Mouse (Mus musculus) B cell, adult 2 months (primary cell): ENCODE data around the gene Ttbk1.

Source experiments
- DNase-seq, 2 experiments: peaks; one replicate each; pipeline ENCODE4 v3.0.0; 2022

Ttbk1 gene

DNA sequence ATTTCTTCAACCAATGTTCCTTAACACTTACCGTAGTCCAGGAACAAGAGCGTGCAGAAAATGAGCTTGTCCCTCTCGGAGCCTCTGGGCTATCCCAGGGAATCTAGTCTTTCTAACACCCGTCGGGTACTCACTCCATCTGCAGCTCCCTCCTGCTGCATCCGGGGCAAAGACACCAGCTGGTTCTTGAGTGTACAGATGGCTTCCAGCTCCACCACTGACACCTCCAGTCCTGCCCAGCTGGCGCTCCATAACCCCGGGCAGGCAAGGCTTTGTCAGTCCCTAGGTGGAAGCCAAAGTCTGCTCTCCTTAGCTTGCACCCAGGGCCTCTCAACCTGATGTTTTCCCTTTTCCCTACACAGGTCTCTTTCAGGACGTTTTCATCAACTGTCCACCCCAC is 19.6 kb downstream of the Ttbk1 start:
- DNase-seq = no peak

DNA sequence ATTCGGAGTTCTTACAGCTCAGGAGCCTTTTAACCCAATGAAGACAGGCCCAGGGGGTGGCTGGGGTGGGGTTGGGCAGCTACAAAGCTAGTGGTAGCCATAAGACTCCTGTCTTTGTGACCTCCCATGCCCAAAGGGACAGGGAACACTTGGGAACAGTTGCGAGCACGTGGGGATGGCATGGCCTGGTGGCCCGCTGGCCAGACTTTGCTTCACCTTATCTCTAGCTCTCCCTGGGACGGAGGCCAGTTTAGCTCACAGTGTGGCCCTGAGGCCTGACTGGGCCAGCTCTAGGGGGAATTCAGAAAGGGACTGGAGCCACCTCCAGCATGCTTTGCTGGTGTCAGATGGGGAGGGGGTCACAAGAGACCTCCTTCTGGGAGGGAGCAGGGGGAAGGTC is 25.2 kb downstream of the Ttbk1 start:
- DNase-seq = no peak

DNA sequence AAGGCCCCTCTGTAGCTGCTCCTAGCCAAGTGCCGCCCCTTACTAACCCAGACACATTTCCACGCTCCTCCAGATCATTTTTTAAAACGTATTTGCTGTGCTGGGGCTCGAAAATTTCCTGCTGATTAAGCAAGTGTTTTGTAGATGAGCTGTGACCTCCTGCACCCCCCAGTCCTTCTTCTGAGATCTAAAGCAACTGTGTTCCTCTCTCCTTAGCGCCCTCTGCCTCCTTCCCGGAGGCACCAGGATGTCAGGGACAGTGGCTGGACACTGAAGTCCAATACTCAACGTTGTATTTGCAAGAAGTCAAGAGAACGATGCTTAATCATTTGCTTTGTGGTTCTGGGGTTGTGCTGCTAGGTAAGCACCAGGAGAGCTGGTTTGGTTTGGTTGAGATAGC is 26.1 kb downstream of the Ttbk1 start:
- no peak for DNase-seq

DNA sequence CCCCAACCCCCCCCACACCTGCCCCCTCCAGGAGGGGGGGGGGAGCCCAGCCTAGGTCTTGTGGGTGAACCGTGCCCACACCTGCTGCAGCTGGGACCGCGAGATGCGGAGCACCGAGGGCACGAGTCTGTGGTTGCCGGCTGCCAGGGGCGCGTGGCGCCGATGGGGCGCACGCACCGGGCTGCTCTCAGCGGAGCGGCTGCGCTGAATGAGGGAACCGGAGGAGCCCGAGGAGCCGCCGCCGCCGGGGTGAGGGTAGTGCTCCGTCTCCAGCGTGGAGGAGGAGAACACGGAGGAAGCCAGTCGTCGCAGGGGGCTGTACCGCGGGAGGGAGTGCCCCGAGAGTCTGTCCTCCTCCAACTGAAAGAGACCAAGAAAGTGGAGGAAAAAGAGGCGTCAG is 26.8 kb downstream of the Ttbk1 start:
- no peak for DNase-seq

DNA sequence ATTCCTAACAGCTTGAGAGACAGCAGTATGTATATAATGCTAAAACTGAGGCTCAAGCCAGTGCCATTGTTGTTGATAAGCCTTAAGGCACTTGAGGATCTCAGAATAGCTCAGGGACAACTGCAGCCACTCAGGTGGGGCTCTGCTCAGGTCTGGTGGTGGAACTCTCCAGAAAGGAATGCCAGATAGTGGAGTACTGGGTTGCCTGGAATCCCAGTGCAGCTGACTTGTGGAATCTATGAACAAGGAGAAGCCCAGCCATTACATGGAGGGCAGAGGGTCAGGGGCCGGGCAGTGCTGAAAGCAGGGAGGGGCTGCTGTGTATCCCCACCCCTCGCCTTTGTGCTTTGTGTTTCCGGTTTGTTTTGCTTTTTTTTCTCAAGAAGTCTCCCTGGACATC is 29.0 kb downstream of the Ttbk1 start:
- DNase-seq = no peak

DNA sequence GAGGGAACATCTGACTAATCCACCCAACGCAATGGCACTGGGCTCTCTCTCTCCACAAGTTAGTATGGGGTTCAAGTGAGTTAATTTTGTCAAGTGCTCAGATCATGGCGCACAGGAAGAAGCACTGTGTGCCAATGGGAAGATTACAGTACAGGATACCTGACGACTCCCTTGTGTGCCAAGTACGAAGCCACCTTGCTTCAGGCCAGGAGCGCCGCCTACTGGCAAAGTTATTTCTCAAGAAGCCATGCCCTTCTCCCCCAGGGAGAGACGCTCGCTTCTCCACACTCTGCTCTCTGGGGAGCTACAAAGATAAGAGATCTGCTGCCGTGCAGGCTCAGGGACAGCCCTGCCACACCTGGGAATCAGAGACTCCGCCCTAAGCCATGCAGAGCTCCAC is 29.7 kb downstream of the Ttbk1 start:
- peak; percentile 69 to 71 for DNase-seq

DNA sequence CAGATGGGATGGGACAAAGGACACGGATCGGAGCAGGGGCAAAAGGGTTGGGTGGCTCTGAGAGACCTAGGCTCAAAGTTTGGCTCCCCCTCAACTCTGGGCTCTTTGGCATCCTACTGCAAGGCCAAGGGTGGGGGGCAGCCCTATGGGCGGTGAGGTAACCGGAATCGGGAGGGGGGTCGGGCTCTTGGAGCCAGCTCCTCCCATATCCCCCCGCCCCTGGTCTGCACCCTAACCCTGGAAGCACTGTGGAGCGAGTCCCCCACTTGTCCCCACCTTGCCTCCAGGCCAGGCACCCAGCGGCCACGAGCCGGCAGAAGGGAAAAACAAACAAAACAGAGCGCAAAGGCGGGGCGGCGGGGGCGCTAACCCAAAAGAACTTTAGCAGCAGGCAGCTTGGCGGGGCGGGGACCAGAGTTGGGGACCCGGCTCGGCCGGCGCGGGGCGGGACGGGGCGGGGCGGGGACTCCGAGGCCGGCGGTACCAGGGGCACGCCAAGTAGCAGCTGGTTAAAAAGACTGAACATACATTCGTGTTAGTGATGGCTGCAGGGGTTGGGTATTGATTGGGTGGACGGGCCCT is 32.3 kb downstream of the Ttbk1 start:
- peak; percentile 21 to 27 for DNase-seq

DNA sequence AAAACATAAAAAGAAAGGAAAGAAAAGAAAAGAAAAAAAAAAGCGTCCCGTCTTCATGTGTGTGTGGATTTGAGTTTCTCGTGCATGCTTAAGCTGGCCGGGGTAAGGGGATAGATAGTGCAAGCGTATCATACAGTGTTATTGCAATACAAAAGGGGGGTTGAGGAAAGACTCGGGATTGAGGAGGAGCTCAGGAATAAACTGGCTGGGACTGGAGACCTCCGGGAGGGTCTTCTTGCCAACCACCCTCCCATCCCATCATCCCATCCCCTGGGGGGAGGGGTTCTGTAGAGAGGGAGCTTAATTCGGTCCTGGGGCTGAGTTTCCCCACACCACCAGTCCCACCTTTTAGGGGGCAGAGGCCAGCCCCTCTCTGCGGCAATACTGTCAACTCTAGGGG is 32.9 kb downstream of the Ttbk1 start:
- no peak for DNase-seq

DNA sequence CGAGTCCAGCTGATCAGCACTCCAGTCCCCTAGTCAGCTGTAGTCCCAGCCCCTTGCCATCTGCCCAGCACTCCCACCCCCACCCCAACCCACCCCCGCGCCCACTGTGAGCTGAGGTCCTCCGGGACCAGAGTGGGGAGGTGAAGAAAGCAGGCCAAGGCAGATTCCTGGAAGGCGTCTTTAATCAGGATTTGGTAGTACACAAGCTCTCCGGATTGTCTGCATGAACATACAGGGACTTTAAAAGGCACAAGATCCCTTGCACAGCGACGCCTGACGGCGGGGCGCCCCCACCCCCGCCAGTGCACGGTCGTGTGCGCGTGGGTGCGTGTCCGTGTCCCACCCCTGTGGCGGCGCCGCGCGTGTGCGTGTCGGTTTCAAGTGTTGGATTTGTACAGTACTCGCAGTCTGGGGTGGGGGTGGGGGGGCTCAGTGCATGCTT is 33.5 kb downstream of the Ttbk1 start:
- no peak for DNase-seq

DNA sequence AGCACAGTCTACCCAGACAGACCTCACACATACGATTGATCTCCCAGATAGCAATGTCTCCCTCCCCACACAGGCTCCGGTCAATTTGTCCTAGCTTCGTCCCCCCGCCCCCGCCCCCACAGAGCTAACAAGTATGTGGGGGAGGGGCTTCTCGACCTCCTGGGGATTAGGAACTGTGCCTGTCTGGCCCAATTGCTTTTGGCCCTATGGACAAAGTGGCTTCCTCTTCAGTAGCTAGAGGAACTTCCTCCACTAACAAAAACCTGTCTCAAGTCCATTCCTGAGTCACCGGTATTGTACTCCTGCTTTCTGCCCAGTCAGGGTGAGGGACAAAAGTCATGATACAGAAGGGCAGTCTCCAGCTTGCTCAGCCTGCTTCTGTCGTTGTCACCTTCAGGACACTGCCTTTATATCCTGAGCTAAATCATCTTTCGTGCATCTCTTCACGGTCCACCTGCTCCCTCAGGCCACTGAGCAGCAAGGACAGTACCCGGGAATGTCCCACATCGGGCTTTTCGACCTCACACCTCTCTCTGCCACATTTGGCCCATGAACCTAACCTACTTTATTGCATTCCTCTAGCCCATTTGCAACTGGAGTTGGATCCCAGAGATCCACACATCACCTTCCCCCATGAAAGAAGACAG is 34.0 kb downstream of the Ttbk1 start:
- DNase-seq = no peak

DNA sequence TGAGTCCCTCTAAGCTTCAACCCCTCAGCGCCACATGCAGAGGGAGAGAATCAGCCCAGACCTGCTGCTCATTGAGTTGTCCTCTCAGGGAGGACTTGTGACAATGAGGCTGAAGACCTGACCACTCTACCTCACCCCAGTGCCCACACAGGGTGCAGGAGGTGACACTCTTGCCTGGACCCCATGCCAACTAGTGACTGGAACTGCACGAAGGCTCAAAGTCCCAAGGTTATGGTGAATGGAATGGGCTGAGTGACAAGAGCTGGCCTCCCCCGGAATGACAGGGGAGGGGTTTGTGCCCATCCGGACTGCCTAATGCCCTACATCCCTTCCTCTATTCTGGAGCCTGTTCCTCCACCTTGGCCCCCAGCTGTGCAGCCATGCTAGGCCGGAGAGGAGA is 34.8 kb downstream of the Ttbk1 start:
- DNase-seq = no peak

DNA sequence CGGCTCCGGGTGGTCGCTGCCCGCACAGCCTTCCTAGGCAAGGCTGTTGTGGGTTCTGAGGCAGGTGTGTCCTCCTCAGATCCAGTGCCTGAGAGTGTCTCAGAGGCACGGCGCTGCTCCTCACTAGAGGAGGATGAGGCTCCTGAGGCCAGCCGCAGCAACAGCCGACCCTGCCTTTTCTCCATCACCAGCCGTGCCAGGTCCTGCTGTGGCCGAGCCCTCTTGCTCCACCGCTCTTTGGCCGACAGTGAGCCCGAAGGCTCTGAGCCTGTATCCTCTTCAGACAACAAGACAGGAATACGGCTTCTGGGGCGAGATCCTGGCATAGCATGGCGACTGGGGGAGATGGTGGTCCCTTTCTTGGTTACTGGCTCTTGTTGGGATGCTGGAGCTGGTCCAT is 41.2 kb downstream of the Ttbk1 start:
- DNase-seq = no peak

DNA sequence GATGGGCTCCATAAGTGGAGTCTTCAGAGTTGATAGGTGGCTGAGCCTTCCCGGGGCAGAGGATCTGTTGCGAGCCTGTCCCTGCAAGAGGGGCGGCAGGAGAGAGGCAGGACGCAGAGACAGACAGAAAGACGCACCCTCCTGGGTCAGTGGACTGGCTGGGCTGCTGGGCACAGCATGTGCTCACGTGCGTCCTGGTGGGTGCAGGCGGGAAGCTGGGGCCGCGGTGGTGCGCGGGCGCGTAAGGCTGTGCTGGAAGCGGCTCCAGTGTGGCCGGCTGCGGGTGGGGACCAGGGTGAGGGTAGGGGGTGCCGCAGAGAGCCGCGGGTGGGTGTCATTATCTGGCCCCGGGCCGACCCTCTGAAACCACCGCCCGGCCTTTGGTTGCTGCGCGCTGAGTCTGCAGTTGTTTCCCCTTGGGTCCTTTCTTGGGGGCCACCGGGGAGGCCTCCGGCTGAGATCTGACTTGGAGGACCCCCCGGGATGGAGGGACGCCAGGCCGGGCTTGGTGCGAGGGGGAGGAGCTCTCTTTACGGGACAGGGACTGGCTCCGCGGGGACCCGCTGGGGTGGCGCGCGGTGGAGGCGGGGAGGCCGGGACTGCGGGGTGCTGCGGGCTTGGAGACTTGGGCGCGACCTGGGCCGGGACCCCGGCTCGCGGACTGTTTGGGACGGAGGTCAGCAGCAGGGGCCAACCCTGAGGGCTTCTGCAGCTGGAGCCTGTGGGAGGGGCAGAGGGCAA is 42.5 kb downstream of the Ttbk1 start:
- no peak for DNase-seq

DNA sequence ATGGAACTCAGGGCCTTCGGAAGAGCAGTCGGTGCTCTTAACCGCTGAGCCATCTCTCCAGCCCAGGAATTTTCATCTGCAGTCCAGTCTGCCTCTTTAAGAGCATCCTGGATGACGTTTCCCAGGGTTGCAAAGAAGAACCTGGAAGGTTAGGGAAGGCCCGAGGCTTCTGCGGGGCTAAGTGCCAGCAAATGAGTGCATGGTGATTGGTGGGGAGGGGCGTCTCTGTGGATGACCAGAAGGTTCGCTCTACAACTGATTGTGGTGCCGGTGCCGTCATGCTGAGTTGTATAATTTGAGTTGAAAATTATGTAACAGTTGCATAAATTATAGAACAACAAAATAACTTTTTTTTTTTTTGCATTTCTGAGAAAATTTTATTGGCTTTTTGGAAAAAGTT is 48.3 kb downstream of the Ttbk1 start:
- no peak for DNase-seq

DNA sequence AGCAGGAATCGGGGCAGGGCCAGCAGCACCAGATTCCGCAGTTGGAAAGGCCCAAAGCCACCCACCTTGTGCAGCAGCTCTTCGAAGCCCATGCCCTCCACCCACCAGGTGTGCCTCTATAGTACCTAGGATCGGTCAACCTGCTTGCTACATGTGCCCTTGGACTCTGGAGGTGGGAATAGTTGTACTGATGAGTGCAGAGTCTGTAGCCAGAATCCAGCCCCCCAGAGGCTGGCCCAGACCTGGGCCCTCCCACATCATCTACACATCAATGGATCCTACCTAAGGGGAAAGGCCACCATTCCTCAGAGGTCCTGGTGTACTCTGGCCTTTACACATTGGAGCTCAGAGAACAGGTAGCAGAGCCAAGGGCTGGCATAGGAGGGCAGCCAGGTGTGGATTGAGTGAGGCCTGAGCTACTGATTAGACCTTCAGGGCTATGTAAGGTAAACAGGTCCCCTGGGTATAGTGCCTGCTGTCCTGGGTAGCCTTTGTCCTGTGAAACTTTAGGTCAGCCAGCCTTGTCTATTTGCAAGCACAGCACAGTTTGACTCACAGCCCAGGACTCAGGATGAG is 49.1 kb downstream of the Ttbk1 start, which contains the start of gene Slc22a7:
TSS of gene Slc22a7 (minus strand) at position 160 of the 576 bp plus-strand sequence.
- DNase-seq = no peak

DNA sequence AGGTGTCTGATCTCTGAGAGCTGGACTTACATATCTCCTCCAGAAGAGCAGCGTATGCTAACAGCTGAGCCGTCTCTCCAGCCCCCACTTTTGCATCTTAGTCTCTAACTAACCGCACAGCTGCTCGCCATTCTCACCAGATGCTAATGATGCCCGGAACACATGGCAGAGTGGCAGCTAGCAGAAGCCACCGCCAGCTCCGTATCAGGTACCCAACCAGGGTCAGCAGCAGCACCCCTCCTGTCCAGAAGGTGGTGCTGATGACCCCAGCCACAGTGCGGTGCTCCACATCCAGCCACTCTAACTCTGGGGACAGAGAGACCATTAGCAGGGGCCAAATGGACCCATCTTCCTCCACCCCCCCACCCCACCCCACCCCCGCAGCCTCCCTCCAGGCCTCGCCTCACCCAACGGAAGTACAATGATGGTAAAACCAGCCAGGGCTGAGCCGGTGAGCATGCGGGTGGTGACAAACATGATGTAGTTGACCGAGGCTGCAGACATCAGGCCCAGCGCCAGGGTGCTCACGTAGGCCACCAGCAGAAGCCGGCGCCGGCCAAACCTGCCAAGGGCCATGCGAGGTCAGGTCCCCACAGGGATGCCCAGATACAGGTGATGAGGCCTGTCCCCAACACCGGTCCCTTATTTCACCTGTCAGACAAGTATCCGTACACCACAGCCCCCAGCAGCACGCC is 50.7 kb downstream of the Ttbk1 start:
- peak; percentile 50 for DNase-seq

DNA sequence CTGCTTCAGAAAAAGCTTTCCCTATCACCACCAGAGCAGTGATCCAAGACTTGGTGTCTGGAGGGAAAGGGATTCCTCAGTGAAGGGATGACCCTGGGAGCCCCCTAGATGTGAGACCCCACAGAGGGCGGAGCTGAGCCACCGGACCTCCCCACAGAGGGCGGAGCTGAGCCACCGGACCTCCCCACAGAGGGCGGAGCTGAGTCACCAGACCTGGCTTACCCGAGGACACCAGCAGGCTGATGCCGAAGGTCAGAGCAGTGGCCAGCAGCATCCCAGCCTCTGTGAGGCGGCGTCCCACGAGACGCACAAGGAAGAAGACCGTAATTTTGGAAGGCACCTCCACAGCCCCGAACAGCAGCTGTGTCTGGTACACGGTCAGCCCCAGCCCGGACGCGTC is 53.8 kb downstream of the Ttbk1 start:
- DNase-seq = peak; percentile 46 to 51

DNA sequence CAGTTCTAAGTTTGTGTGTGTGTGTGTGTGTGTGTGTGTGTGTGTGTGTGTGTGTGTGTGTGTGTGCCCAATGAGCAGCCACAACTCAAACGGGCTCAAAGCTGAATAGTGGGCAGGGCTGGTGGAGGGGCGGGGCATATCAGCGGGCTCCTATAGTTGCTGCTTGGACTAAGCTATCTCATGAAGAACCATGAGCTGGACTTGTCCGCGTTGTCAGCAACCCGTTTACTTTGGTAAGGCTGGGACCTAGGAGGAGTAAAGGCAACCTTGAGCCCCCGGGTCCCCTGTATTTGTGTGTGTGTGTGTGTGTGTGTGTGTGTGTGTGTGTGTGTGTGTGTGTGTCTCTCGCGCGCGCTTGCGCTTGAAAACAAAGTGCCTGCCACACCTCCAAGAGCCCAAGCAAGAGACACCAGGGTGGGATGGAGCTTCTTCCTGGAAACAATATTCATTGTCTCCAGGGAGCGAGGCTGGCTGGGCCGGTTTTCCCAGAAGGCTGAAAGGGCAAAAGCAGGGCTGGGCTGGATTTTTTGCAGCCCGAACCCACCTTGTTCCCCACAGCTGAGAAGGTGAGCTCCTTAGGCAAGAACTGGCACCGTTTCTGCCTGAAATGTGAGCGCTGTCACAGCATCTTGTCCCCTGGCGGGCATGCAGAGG is 58.6 kb downstream of the Ttbk1 start, which contains the start of gene Crip3:
TSS of gene Crip3 (plus strand) at position 166 of the 654 bp plus-strand sequence.
- no peak for DNase-seq

DNA sequence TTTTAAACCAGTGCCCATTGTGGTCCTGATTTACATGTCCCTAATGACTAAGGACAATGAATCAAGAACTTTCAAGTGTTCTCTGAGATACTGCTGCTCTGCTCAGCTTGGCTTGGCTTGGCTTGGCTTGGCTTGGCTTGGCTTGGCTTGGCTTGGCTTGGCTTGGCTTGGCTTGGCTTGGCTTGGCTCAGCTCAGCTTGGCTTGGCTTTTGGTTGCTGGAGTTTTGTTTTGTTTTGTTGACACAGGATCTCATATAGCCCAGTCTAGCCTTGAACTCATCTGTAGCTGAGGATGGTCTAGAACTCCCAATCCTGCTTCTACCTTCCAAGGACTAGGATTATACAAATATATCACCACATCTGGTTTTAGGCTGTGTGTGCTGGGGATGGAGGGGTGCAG is 61.0 kb downstream of the Ttbk1 start:
- no peak for DNase-seq

DNA sequence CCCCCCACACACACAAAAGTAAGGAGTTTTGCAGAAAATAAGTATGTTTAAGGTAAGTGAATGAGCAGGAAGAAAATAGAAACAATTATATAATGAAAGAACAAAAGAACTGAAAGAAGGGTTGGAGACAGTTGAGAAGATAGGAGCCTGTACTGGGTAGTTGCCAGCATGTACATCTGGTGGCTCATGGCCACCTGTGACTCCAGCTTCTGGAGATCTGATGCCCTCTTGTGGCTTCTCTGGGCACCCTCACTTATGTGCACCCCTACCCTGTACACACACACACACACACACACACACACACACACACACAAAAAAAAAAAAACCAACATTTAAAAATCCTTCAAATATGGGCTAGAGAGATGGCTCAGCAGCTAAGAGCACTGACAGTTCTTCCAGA is 67.8 kb downstream of the Ttbk1 start:
- DNase-seq = peak in 1 of 2 experiments; percentile 23

DNA sequence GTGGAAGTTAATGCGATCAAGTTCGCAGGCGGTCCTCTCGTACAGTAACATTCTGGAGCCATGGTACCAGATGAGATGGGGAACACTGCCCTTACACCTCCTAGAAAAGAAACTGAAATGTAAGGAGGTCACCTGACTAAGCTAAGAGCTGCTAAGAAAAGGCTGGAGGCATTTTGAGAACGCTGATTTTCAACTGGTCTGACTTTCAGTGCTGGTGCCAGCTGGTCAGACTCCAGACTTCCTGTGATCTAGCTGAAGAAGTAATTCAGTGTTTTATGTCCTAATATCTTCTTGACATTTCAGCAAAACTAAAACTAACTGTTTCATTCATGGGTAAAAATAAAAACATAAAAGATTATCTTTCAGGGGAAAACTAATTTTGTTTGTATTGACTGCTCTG is 68.8 kb downstream of the Ttbk1 start:
- DNase-seq = no peak

DNA sequence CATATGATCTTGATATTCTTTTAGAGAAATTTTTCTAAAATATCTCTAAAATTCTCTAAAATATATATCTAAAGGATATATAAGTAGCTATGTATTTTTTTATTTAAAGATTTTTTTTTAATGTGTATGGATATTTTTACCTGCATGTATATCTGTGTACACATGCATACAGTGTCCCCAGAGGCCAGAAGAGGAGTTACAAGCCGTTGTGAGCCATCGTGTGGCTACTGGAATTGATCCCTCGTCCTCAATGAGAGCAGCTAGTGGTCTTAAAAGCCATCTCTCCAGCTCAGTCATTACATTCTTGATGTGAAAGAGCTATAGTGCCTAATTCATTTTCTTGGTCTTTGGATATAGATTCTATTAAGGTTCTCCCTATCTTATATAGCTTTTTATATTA is 79.0 kb downstream of the Ttbk1 start:
- DNase-seq = peak; percentile 24 to 27

DNA sequence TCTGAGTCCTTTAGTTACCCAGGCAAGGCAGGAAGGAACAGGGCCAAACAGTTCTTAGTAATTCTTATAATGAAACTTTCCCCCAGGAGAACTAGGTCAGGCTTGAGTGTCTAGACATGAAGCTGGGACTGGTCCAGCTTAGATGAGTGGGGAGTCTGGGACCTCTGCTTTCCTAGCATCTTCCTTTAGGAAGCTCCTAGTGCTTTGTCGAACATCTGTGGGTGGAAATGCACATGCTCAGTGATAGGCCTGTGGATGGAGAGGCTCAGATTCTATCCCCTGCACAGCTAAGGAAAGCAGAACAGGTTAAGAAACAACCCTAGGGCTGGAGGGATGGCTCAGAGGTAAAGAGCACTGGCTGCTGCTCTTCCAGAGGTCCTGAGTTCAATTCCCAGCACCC is 92.8 kb downstream of the Ttbk1 start:
- DNase-seq = no peak
